Comparison of ENCODE assay signal across 8 mouse cellular contexts in the genomic region with DNA sequence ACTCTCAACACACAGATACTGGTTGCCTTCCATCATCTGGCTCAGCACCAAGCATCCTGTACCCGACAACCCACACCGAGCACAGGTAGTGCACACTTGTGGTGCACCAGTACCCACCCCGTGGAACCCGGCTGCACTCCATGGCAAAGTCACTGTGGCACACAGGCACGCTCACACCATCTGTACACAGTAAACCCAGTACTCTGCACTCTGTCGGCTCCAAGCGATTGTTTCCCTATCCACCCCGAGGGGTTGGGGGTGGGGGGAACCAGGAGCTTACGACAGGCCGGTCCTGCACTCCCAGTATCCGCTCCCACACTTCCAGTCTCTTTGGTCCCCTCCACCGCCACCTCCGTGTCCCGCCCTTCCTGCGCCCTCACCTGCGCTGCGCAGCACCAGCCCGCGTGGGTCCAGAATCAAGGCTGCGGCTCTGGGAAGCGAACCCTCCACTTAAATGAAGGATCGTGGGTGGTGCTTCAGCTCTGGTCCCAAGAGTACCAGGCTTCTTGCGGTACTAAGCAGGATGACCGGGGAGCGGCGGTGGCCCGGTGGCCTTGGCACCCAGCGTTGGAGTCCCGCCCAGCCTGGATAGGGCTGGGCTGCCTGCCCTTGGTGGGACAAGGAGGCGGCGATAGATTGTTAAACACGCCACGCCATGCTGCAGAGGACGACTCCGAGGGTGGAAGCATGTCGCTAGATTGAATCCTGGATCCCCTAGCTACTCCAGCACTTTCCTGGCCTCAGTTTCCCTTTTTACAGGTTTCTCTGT. TPM values are rescaled to one million over a fixed set of nuclear protein-coding genes. Genes with fewer than 3 reads are reported as not detected.
DNase-seq lines count a peak whose midpoint lies in the region; ATAC-seq lines count a peak whose summit lies in the region.

P2ry6 (minus strand) TSS at position 515 of the 769 bp plus-strand sequence.

- no peaks in the 10 kb centered on the region for H3K36me3 ChIP-seq in limb, embryonic 12.5 days
- H3K36me3 ChIP-seq in midbrain, embryonic 15.5 days (replicated peaks): no peaks in the 10 kb centered on the region

- H3K4me3 ChIP-seq in limb, embryonic 12.5 days (replicated peaks): peak within 1 kb of the TSS; percentile 44
- peak within 1 kb of the TSS; percentile 30 for H3K4me3 ChIP-seq in midbrain, embryonic 15.5 days

- H3K4me2 ChIP-seq in limb, embryonic 12.5 days: peak within 1 kb of the TSS; percentile 73
- H3K4me2 ChIP-seq in midbrain, embryonic 15.5 days: peak within 1 kb of the TSS; percentile 51

- peaks cover 44% of the 10 kb centered on the region for H3K27me3 ChIP-seq in limb, embryonic 12.5 days
- peaks cover 31% of the 10 kb centered on the region for H3K27me3 ChIP-seq in midbrain, embryonic 15.5 days (replicated peaks)

- intact Hi-C loops in gastrocnemius, postnatal 14 days (cut with DNase I; ENCODE audit: low total_unique reads): no loop called here

- ATAC-seq in limb, embryonic 12.5 days (ENCODE audit: insufficient number of reproducible peaks, insufficient read depth, low FRiP score, low TSS enrichment, low read depth): peak; percentile 56
- peak; percentile 50; the same call in 1 of the 2 replicates for ATAC-seq in midbrain, embryonic 15.5 days (replicated peaks)

- H3K9ac ChIP-seq in limb, embryonic 12.5 days (replicated peaks): peak within 1 kb of the TSS; percentile 54
- no peak within 1 kb of the TSS for H3K9ac ChIP-seq in midbrain, embryonic 15.5 days

- DNase-seq in gastrocnemius, postnatal 14 days: peak; percentile 63
- DNase-seq in gastrocnemius, adult 8-10 months (ENCODE audit: low spot score in 2 of 2): no peak
- peak; percentile 60 for DNase-seq in Muller cell, postnatal 12 days (ENCODE audit: inconsistent ontology term)
- peak; percentile 18 for DNase-seq in forelimb bud, embryonic 11.5 days (ENCODE audit: low read depth, low spot score)
- no peak for DNase-seq in layer of hippocampus, adult 9-10 months (ENCODE audit: low spot score)
- no peak for DNase-seq in spleen, postnatal 14 days (ENCODE audit: low spot score in 2 of 2)

- H3K4me1 ChIP-seq in limb, embryonic 12.5 days (replicated peaks): peaks cover 34% of the 10 kb centered on the region
- peaks cover 10% of the 10 kb centered on the region for H3K4me1 ChIP-seq in midbrain, embryonic 15.5 days

- no peaks in the 10 kb centered on the region for H3K9me3 ChIP-seq in limb, embryonic 12.5 days
- H3K9me3 ChIP-seq in midbrain, embryonic 15.5 days: no peaks in the 10 kb centered on the region

- 4% methylated on average over 36 of the region's 36 CpGs for WGBS in limb, embryonic 12.5 days
- 5% methylated on average over 36 of the region's 36 CpGs for WGBS in midbrain, embryonic 15.5 days

- no peak within 1 kb of the TSS for H3K27ac ChIP-seq in limb, embryonic 12.5 days
- no peak within 1 kb of the TSS for H3K27ac ChIP-seq in midbrain, embryonic 15.5 days

RNA-seq across cellular contexts. Expression of gene P2ry6, which starts in this region (rescaled TPM):
- total RNA-seq in gastrocnemius, postnatal 14 days (2021): 1 to 10 TPM; 1.6 to 2.1 TPM
- total RNA-seq in gastrocnemius, adult 8-10 months (2022): 1 to 10 TPM in 2 of 4 experiments, under 1 TPM in 2; 0.53 to 1.2 (median 0.94) TPM
- polyA plus RNA-seq in limb, embryonic 12.5 days (2016; fragmentation: Nextera tagmentation; extraction: Ambion mirVana): 2.0 and 3.0 TPM in 2 replicates
- polyA plus RNA-seq in midbrain, embryonic 15.5 days (2015; fragmentation: Nextera tagmentation; extraction: Ambion mirVana): 3.2 and 3.6 TPM in 2 replicates

Comparison
In these comparisons a context has a peak if more than half of its experiments do, and no peak if none do; other contexts are left out.
1. DNase-seq: peak in gastrocnemius, postnatal 14 days (single experiment), Muller cell, postnatal 12 days (single experiment) and forelimb bud, embryonic 11.5 days (single experiment); none in gastrocnemius, adult 8-10 months (0 of 2), layer of hippocampus, adult 9-10 months (single experiment) and spleen, postnatal 14 days (0 of 2).